Mouse (Mus musculus) layer of hippocampus, adult 8-10 months (tissue): Measurements from ENCODE around the gene Atp6v1e2. TPM values are rescaled to one million over a fixed set of nuclear protein-coding genes. Genes with fewer than 3 reads are reported as not detected.
A peak's percentile ranks its signal among the peaks of the same experiment; 100 is the strongest.

Source experiments
- DNase-seq, 2 experiments: peaks; one replicate each; pipeline ENCODE4 v3.0.0; 2022; ENCODE audit warnings: low spot score in 2 of 2
- total RNA-seq, 4 experiments: library from RNA; stranded (reverse); gene quantifications; 2 replicates each; pipeline ENCODE4 v1.2.4; 2022

Atp6v1e2 gene
- total RNA-seq, 4 experiments from 2014 or later: not detected

DNA sequence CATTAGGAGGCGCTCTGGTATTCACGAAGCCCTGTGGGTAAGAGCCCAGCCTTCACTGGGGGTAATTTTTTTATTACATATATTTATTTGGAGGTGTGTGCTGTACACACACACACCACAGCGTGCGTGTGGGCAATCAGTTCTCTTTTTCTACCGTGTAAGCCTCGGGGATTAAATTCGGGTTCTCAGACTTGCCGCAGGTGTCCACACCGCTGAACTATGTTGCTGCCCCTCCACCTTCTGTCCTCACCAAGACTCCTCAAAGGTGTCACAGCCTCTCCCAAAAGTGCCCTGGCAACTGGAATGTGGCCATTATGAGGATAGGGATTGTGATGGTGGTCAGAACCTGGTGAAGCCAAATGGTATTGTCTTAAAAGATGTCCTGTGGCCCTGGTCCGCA lies 30.6 kb downstream of the Atp6v1e2 start, which contains the start of gene Tmem247:
Gene Tmem247 (plus strand): TSS at position 301 of the 400 bp plus-strand sequence.
- DNase-seq: no peak

DNA sequence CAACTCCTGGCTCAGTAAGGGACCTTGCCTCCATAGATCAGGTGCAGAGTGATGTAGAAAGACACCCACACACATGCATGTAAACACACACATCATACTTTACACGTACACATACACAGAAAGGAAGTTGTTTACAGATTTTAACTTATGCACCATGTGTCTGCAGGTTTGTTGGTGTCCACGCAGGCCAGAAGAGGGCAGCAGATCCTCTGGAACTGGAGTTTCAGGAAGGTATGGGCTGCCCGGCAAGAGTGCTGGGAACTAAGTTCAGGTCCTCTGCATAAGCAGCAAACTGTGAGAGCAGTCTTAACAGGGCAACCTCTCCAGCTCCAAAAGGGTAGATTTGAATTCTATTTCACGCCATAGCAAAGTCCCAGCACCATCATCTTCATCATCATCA lies 32.2 kb downstream of the Atp6v1e2 start:
- no peak for DNase-seq

DNA sequence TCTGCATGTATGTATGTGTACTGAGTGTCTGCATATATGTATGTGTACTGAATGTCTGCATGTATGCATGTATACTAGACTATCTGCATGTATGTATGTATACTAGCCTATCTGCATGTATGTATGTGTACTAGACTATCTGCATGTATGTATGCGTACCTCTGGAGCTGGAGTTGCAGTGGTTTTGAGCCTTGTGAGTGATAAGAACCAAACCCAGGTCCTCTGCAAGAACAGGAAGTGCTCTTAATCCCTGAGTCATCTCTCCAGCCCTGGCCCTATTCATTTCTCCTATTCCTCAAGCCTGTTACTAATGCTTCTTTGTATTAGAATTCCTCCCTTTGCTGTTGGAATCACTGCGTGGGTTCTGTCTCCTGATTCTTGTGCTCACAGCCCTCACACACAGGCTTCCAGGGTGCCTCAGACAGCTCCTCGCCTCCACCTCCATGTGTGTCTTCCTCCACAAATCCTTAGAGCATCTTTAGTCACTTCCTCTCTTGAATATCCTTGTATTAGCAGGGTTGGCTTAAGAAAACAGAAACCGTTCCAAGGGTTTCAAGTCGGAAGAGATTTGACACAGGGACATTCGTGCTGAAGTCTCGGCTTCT lies 34.6 kb downstream of the Atp6v1e2 start:
- DNase-seq: no peak

DNA sequence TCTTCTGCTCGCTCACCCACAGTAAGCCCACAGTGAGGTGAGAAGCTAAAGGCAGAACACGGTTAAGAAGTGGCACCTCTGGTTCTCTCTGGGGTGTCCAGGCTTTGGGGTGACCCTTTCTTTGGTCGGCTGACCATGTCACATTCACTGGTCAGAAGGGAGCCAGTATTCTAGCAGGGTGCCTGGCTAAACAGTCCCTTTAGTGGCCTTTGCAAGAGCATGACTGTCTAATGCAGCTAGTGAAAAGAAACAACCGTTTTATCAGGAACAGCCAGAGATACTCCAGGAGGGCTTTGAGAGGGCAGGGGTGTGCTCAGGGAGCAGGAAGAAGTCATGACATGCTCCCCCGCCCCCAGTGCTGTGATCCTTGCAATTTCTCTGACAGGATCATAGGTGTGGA lies 36.4 kb downstream of the Atp6v1e2 start:
- no peak for DNase-seq

DNA sequence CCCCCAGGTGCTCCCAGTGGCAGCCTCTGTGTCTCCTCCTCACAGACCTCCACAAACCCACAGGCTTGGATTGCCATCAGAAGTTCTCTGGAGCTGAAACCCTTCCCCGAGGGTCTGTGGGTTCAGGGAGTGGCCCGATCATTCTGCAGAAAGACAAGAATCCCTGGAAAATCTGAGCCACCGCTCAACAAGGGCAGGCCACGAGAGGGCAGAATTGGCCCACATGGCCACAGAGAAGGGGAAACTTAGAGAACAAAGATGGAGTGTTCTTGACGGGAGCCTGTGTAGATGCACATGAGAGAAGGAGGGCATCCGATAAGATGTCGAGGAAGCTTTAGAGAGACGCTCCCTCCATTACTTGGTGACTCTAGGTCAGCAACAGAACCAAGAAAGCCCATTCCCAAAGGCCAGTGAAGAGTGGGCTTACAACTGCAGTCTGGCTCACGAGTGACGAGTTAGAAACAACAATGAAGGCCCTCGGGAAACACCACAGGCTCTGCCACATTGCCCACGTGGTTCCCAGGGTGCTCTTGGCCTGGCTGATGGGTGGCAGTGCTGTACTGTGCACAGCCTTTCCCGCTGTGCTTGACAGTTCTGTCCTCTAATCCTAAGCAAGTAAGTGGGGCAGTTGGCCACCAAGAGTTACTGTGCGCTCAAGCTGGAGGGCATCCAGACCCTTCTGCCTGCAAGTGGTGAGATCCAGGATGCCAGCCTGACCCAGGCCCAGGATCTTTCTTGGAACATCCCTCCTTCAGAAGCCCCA lies 37.8 kb downstream of the Atp6v1e2 start:
- DNase-seq: peak; percentile 28 to 62

DNA sequence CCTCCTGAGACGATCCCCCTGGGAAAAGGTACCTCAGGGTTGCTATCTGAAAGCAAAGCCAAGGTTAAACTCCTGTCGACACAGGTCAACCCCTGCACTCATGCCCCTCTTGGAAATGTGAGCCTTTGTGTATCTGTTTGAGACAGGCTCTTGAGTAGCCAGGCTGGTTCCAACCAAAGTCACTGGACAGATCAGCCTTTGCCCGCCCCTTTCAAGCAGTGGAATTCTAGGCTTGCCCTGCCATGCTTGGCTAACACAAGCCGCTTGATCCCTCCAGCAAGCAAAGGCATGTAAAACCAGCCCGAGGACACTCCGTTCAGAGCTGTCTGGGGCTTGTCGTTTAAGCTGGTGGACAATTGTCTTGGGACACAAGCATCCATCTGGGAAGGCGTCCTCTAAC lies 39.4 kb downstream of the Atp6v1e2 start:
- DNase-seq: no peak

DNA sequence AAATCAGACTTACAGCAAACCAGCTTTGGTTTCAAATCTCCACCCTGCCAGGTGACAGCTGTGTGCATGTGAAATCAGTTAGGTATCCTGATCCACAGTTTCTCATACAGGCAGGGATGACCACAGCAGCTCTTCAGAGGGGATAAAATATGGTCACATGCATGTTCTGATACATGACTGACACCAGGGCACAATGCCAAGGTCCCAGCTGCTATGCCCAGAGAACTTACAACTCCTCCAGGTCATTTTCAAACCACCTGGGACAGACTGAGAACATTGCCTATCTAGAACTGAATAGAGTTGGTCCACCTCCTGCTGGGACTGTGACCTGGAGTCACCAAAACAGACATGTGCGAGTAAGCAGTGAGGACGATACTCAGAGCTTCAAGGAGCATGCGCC lies 40.6 kb downstream of the Atp6v1e2 start:
- no peak for DNase-seq

DNA sequence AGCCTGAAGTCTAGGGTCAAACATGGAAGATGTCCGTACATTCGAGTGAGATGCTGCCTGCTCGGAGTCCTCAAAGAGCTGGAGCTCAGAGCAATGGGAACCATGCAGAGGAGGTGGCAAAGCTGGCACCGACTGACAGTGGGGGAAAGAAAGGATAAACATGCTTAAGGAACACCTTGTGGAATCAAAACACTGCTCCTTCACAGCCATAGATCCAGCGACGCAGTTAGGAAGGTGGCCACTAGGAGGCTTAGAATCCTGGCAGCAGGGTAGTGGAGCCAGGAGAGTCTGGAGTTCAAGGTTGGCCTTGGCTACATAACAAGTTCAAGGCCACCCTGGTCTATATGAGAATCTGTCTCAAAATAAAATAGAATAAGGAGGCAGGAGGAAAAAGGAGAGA lies 41.1 kb downstream of the Atp6v1e2 start:
- DNase-seq: no peak

DNA sequence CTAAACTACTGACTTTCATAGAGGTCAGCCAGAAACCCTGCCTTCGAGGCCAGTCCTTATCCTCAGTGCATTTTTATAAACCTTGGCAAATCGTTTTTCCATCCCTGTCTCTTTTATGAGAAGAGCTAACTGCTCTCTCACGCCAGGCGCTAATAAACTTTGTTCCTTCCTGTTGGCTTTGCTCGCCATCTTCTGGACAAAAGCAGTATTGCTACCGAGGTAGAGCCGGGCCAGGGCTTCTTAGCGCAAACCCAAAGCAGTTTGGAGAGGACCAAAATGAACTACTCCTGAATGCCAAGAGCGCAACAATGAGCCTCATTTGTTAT lies 41.6 kb downstream of the Atp6v1e2 start:
- peak; percentile 72 to 86 for DNase-seq

DNA sequence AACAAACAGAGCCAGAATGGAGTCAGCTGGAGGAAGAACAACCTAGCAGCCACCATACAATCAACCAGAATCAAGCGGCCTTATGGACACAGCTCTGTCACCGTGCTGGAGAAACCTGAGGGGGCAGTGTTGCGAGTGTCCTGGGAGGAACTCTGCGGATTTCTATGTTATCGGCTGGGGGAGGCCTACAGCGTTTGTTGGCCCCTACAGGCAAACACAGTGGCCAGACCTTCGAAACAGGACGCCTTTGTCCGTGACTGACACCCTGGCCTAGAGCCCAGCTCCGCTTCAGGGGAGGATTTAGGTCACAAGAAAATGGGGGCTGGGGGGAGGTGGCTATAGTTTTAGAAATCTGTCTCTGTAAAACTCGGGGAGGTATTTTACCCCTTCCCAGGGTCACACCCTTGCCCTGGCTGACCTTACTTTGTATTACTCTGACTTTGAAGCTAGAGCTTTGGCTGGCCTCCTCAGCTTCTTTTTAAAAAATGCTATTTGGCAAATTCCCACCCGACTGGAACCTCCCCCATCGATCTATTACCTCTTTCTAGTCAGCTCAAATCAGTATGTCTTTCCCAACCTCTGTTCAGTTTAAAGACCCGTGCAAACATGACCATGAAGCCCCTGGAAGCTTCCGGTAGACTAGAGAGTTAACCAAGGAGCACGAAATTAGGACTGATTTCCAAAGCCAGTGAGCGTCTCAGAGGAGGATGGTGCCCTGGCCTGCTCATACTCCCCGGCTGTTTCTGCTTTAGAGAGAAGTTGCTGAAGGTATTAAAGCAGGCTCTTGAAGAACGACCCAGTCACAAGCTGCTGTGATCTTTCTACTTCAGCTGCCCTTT lies 42.2 kb downstream of the Atp6v1e2 start:
- DNase-seq: peak; percentile 44 to 52

DNA sequence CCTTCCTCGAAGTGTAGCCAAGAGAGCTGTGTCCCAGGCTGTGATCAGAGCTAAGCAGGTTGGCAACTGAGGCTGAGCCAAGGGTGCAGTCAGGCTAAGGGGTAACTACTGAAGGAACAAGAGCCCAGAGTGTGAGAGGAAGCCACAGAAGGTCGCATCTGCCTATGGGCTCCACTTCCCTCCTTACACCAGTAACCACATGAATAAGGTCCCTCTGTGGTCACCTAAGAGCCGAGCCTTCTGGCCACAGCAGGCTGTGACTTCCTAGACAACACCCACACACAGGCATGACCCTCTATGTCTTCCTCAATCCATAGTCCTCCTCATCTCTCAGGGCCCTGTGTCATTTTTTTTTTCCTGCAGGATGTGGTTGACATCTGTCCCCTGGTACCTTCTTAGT lies 43.5 kb downstream of the Atp6v1e2 start:
- DNase-seq: no peak

DNA sequence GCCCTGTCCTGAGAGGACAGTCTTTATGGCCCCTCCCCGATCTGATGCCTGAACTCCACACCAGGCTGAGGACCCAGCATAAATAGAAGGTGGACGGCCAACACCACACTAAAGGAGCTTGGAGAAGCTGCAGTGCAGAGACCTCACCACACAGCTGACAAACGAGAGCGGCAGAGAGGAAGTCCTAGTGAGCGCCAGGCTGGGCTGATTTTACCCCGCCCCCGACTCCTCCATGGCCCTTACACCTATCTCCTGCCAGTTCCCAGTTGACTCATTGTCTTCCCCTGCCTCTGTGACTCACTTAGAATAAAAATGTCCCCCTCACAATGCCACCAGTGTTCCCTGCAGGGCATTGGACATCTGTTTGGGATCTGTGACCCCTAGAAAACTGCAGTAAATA lies 44.1 kb downstream of the Atp6v1e2 start:
- DNase-seq: no peak

DNA sequence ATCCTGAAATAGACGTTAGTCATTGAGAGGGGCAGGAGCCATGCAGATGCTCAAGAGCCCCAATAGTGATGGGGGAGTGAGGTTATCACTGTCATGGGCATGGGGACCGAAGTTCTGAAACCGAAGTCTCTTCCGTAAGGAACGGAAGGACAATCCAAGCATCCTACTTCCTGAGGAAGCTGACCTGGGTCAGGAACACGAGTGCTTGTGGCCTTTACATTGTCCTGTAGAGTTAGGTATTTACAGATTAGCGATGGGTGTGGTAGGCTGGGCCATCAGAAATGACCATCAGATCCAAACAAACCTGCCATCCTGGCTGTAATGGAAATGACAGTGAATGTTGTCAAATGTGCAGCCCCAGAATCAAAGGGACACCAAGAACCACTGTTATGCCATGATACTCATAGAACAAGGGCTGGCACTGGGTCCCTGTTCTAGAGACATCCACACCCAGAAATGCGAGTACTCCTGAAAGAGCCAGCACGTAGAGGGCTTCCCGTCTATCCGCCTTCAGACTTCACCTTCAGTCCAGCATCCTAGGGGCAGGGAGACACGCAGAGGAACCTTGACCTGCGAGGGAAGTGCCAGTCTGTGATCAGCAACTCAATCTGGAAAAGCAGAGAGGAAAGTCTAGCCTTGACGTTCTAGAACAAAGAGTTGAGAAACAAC lies 45.2 kb downstream of the Atp6v1e2 start:
- no peak for DNase-seq

DNA sequence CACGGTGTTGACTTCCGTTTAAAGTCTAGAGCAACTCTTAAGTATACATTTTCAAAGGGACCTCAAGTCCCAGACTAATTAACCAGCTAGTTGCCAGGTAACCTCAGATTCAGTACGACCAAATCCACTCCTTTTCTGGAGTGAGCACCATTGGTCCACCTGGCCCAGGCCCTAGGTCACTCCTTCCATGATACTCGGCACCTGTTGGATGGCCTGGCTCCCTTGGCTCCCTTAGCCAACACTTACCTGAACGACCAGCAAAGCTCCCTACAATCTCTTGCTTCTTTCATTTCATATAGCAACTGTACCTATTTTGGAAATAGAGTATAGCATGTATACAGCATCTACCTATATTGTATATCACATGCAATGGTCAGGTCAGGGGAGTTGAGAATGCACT lies 47.1 kb downstream of the Atp6v1e2 start:
- DNase-seq: no peak

DNA sequence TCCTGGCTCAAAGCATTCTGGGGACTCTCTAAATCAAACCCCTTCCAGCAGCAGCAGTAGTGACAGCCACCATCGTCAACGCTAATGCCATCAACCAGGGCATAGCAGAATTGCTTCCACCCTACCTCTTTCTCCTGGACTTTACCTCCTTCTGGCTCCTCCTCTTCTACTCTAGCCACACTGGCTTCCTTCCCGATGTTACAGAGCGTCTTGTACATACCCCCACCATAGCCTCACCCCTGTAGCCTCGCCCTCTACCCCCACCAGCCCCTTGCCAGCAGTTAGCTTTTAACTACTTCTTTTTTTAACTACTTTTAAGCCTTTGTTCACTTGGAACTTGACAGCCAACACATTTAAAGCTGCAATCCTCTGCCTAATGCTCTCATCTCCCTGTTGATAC lies 47.9 kb downstream of the Atp6v1e2 start:
- DNase-seq: no peak

DNA sequence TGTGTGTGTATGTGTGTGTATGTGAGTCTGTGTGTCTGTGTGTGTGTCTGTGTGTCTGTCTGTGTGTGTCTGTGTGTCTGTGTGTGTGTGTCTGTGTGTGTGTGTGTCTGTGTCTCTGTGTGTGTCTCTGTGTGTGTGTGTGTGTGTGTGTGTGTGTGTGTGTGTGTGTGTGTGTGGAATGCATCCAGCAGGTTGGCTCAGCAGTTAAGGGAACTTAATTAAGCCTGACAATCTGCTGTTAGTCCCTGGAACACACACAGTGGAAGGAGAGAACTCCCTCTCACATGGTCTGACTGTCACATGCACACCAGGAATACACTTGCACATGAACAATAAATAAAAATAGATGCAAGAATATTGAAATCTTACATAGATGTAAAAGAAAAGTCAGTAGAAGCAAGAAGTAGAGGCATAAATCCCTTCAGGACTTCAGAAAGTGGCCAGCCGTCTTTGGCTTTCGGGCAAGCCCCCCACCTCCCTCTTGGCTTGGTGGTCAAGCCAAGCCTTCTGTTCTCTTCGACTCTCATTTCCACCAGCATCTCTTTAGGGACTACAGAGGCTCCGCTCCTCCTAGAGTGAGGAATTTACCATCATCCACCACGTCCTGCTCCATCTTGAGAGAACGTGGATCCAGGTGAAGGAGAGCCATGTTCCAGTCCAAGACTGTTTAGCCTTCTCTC lies 50.1 kb downstream of the Atp6v1e2 start:
- no peak for DNase-seq

DNA sequence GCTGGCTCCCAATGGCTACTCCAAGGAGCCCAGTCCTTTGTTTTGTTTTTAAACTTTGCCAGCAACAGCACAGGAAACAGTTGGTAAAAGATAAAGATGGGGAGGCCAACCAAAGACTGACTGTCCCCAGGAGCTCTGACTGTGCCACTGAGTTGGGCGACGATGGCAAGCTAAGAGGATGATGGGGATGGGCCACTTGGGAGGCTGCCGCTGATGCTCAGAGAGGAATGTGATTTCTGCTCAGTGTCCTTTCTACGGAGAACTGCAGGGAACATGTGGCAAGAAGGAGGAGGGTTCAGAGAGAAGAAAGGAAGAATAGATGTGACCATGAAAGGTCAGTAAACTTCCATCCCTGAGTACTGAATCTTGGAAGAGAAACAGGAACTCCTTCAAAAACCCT lies 52.5 kb downstream of the Atp6v1e2 start:
- DNase-seq: no peak
